Mouse (Mus musculus) adipose tissue, adult 10 weeks (tissue): ENCODE measurements around the gene Naa11. TPM values are rescaled to one million over a fixed set of nuclear protein-coding genes. Genes with fewer than 3 reads are reported as not detected.

ENCODE experiments used
- polyA plus RNA-seq: library from polyadenylated mRNA; stranded (reverse); fragments of 350-450 nt; fragmentation: Illumina TruSeq; extraction: RNeasy Lipid Tissue Mini Kit (QIAGEN cat#74804); gene quantifications from one replicate; pipeline ENCODE4 v1.2.3, GENCODE M21; 2014; ENCODE audit warnings: low read depth, low replicate concordance

Gene Naa11
- 0.20 TPM for polyA plus RNA-seq

GRCm38 (mm10) chr5:97392160-97392559 is at the start of gene Naa11:
Naa11 (minus strand) TSS chr5:97392379.

Other genes with a start within 250 kb of the Naa11 start
- gene Gk2, start 64.6 kb upstream of the Naa11 start, polyA plus RNA-seq: 10.3 TPM